Mouse (Mus musculus) c-Kit-negative CD71-positive TER-119-positive erythroid progenitor cells, embryonic 14.5 days (primary cell): ENCODE results near the gene Hnrnpl.

Experiments
- DNase-seq: peaks from one replicate; pipeline ENCODE4 v3.0.0-alpha.2; 2013; ENCODE audit warnings: low read depth, low spot score

Gene Hnrnpl

DNA sequence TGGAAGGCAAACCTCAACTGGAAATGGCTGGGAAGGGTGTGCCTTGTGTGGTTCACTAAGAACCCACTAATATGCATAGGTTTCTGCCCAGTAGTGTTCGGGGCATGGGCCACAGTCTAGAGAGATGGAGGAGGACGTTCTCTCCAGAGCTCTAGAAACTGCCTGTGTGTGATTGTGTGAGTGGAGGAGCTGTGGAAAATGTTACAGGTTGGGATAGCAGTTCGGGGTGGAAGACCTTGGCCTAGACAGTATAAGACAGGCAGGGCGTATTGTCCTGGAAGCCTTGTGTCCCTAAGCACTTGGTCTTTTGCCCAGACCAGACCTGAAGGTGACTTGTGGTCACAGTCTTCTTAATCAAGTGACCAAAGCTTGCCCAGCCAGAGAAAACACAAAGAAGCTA is 4.1 kb downstream of the Hnrnpl start:
- DNase-seq, result no peak

DNA sequence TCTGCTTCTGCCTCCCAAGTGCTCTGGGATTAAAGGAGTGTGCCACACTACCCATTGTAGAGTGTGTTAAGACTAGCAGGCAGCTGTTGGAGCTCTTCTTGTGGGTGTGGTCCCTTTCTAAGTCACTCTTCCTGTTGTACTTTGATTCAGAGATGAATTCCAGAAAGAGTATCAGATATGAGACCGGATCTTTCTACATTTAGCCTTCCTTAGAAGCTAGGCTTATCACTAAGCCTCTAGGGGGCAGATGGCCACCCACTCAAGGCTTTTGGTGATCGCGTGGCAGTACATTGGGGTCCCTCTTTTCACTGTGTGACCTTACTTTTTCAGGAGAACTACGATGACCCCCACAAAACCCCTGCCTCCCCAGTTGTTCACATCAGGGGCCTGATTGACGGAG is 4.6 kb downstream of the Hnrnpl start:
- no peak for DNase-seq

DNA sequence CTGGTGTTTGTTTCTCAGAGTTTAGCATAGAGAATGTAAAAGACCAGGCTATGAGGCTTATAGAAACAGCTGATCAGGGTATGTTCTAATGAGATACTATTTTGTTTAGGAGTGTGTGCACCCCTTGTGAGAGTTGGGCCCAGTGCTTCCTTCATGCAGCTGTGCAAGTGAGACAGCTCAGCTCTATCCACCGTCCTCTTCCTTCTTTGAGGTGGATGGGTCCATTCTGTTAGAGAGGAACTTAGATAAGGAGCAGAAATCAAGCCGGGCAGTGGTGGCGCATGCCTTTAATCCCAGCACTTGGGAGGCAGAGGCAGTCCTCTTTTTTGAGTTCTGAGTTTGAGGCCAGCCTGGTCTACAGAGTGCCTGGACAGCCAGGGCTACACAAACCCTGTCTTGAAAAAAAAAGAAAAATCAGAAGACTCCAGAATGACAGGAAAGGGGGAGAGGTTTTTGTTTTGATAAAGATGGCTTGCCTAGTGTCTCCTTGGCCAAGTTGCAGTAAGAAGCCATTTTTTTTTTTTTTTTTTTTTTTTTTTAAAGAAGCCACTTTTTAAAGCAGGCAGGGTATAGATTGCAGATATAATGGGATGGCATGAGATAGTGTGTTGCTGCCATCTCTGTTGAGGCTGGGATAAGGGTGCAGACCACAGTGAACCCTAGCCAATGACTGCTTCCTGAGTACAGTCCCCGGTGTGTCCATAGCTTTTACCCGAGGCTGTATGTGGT is 6.1 kb downstream of the Hnrnpl start:
- no peak for DNase-seq

DNA sequence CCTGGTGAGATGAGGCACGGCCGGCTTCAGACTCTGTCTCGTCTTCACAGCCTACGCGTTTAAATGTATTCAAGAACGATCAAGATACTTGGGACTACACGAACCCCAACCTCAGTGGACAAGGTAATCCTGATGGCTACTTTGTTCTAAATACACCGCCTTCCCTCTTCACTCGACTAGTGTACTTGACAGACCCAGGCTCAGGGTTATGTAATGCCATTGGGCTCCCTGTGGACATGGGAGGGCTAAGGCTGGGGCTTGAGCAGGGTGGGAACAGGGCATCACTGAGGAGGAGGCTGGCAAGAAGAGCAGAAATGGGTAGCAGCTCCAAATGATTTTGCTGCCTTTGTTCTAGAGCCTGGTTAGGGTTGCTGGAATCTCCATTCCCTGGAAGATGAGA is 6.9 kb downstream of the Hnrnpl start:
- DNase-seq, result no peak

DNA sequence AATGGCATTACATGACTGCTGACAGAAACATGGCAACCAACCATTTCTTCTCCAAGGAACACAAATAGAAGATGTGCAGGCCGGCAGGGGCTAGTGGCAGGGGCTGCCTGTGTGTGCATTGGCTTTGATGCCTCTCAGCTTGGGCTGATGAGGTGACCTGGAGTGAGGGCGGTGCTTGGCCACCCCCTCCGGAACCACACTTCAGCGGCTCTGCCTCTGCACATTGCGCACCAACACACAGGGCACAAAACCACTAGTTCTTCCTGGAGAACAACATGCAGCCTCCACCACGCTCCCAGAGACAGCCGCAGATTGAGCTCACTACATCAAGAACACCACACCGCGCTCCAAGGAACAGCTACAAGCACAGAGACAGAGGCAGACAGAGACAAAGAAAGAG is 7.9 kb downstream of the Hnrnpl start:
- DNase-seq, result no peak

DNA sequence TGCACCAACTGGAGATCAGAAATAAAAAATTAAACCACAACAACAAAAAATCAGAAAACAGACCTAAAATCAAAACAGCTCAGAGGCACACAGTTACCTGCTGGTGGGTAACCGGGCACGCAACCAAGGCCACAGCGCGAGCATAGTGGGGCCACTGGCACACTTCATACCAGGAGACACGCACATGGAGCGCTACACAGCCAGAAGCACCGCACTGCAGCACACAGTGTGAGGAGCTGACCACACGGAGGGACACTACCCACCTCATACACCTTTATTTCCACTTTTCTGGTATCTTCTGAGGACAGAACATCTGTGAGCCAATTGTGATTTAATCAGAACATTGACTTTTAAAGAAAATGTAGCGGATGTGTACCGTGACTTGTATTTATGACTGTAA is 8.6 kb downstream of the Hnrnpl start:
- no peak for DNase-seq

DNA sequence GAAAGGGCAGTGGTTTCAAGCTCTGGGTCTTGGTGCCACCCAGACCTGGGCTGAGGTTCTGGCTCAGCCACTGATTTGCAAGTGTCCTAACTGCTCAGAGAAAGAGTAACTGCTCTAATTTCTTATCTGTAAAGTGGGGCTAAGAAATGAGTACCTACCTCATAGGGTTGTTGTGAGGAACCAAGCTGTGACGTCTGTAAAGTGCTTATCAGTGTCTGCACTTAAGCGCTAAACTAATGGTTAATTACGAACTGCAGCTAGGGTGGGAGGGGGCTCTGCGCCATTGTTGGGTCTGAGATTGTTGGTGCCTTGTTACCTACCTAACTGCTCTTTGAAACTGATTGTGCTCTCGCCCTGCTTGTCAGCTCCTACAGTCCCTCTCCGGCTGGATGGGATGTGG is 9.2 kb downstream of the Hnrnpl start:
- DNase-seq, result no peak

DNA sequence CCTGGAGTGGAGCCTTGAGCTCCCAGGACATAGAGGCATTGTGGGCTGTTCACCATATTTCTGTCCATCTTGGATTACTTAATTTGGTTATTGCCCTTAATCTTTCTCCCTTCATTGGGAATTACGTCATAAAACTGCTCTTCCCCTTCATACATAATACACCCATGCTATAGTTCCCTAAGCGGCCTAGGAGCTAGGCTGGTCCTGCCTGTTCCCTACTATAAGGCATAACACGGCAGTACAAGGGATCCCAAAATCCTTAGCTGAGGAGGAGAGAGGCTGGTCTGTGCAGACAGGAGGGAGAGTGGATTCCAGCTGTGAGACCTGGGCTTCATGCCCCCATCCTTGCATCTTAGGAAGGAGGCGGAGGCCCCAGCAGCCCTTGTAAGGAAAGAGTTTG is 9.6 kb downstream of the Hnrnpl start:
- DNase-seq, result no peak

DNA sequence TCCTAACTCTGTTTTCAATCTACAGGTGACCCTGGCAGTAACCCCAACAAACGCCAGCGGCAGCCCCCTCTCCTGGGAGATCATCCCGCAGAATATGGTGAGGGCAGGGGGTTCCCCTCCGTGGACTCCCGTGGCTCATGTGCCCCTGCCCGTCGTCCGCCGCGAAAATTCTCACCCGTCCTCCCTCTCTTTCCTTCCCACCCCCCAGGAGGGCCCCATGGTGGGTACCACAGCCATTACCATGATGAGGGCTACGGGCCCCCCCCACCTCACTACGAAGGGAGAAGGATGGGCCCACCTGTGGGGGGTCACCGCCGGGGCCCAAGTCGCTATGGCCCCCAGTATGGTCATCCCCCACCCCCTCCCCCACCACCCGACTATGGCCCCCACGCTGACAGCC is 10.1 kb downstream of the Hnrnpl start:
- no peak for DNase-seq

DNA sequence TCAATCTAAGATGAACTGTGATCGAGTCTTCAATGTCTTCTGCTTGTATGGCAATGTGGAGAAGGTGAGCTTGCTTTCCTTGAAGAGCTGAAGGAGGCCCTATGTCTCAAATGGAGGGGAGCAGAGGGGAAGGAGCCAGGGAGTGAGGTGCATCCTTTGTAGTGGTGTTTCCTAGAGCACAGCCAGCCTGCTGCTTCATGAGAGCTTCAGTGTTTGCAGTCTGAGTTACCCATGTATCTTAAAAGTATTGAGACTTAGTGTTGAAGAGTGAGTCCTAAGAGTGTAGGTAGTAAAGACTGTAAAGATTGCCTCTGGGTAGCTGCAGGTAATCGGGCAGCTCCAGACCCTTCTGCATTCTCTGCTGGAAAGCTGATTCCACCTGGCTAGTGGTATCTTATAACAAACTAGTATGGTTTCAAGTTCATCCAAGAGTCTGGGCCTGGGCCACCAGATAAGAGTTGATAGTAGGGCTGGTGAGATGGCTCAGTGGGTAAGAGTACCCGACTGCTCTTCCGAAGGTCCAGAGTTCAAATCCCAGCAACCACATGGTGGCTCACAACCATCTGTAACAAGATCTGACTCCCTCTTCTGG is 10.6 kb downstream of the Hnrnpl start:
- no peak for DNase-seq

DNA sequence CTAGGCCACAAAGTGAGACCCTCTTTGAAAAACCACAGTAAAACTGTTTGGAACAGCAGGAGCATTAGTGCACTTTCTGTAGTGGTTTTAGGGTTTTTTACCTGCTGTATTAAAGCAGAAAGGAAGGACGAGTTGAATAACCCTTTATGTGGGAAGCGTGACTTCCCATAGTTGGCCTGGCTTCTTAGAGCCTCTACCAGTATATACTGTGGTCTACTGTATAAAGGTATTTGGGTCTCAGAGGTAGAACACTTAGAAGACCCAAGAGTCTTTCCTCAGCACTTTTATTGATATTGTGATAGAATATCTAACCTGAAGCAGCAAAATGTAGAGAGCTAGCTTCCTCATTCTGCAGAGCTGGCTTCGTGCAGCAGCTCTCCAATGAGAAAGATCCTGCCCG is 11.2 kb downstream of the Hnrnpl start:
- DNase-seq, result no peak

DNA sequence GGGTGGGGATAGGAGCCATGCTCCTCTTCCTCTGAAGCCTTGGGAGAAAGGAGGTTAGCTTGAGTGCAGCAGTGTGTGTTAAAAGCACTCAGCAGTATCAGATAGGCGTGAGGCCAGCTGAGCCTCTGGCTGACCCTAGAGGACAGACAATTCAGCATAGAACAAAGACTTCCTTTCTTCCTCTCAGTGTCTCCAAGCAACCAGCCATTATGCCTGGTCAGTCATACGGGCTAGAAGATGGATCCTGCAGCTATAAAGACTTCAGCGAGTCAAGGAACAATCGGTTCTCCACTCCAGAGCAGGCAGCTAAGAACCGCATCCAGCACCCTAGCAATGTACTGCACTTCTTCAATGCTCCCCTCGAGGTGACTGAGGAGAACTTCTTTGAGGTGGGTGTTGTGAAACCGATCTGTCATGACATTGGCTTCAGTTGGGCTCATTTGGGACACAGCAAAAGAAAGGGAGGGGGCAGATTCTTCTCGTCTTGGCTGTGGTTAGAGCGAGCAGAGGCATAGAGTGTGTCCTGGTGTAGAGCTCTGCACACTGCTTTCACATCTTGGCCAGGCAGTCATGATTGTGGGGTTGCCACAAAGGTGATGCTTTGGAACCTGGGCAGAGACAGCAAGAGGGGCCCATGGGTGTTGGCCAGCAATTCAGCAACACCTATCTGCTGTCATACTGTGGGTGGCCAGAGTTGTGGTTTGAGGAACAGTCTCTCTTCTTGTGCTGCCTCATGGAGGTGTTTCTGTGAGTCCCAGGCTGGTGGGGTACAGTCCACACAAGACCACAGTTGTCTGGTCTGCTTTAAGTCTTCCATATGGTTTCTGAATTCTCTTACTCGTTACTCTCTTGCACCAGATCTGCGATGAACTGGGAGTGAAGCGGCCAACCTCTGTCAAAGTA is 12.3 kb downstream of the Hnrnpl start:
- DNase-seq, result no peak

DNA sequence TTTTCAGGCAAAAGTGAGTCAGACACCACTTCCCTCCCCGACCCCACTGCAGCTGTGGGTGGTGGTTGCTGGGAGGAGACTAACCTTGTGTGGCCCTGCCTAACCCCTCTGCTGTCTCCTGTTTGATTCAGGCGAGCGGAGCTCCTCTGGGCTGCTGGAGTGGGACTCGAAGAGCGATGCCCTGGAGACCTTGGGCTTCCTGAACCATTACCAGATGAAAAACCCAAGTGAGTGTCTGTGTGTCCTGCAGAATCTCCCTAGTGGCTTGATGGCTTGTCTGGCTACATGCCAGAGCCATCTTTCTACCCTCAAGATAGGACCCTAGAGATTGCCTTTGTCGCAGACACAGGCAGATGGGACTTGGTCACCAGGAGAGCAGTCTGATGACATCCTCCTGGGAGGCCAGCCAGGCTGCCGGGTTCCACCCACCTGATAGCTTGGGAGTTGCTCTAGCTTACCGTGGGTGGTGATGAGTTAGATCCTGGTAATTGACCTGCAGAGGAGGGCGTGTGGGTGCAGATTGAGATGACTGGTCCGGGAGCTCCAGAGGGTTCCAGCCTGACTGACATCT is 13.0 kb downstream of the Hnrnpl start:
- DNase-seq, result no peak

DNA sequence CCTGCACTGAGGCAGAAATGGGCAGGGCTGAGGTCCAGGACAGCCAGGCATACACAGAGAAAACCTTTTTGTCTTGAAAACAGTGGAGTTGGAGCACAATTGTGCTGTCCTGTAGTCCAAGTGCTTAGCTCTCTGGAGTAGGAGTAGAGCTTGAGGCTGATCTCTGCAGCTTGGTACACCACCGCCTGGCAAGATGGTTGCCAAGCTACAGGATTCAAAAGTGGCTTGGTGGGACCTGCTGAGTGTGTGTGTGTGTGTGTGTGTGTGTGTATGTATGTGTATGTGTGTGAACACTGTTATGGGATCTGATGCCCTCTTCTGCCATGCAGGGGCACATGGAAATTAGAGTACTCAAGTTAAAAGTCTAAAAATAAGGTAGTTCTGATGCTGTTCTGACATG is 14.2 kb downstream of the Hnrnpl start:
- DNase-seq, result no peak

DNA sequence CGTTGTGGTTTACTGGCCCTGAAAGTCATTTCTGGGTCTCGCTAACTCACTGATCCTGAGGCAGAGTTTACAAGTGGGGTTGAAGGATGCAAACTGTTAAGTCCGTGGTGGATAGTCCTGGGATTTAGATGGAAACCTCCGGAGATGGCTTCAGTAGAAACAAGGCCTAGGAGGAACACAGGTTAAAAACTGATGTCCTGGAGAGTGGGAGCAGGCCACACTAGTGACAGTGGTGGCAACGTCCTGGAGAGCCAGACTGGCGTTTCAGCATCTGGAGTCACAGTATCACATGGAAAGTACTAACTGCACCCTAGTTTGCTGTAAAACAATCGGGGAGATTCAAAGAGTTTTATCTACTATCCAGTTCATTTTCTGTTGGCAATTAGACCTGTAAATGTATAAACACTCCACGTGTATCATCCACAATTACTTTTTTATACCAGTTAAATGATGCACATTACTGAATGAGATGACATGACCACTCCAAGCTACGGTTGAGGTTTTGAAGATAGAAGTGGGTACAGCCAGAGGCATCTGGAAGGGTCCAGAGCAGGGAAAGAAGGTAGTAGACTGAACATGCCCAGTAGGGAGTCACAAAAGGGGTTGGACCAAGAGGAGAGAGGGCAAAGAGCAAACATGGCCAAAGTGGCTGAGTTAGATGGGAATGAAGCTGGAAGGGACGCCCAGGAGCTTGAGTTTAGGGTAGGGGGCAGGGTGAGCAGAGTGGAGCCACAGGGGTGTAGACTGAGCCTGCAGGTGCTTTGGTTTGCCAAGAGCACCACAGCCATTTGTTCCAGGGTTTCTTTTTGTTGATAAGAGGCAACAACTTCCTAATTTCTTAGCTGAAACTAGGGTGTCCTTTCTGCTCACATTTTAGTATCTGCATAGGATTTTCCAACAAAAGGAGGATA is 14.9 kb downstream of the Hnrnpl start:
- DNase-seq, result no peak

DNA sequence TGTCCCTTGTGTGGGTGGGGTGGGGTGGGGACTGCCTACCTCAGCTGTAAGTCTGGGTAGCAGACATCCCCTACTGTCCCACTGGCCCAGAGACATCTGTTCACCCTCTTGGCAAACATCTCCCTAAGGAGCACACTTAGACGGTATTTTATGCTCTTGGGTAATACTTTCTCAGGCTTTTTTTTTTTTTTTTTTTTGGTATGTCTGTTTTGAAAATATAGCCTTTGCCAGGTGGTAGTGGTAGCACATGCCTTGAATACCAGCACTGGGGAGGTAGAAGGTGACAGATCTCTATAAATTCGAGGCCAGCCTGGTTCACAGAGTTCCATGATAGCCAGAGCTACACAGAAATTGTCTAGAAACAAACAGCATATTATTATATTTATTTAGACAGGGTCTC is 15.6 kb downstream of the Hnrnpl start:
- no peak for DNase-seq

DNA sequence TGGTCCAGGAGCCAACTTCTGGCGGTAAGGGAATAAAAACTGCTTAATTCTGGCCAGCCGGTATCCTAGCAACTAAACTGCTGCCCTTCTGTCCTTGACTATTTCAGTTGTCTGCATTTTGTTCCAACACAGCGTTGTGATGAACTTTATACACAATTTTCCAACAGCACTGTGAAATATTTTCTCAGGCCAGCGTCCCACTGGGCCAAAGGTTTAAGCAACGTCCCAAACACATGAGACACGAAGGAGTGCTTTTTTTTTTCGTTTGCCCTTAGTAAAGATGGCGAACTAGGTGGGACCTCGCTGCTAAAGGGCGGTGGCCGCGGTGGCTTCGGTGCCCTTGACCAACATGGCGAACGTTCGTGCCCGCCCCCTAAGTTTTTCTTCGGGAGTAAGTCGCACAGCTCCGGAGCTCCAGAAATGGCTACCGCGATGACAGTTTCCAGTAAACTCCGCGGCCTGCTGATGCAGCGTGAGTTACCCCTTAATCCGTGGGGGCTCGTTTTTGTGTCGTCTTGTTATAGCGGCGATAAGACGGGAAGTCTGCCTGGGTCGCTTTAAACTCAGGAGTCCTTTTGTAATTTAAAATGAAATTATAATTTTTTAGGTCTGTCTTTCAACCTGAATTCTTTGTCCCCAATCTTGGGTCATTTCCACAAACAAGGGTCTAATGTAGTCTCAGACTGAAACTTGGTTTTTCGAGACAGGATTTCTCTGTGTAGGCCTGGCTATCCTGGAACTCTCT is 16.8 kb downstream of the Hnrnpl start, which contains the start of gene Ech1:
Gene Ech1 (plus strand): TSS at position 277 of the 745 bp plus-strand sequence.
- peak; percentile 87 for DNase-seq

DNA sequence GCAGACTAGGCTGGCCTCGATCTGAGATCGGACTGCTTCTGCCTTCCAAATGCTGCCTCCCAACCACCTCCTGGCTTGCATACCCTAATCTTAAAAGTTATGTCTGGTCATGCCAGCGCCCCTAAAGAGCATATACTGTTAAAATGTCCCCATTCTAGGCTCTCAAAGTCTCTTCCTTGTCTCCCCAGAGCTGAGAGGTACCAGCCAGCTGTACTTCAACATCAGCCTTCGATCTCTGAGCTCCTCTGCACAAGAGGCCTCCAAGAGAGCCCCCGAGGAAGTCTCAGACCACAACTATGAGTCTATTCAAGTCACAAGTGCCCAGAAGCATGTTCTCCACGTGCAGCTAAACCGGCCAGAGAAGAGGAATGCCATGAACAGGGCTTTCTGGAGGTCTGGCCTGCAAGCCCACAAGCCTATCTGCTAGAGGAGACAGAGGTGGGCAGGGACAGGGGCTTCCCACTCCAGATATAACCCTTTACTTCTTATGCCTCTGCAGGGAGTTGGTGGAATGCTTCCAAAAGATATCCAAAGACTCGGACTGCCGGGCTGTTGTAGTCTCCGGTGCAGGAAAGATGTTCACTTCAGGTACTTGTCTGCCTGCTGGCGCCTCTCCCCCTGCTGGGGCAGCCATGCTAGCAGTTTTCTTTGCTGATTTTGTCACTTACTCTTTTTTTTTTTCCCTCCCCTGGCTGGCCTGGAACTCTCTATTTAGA is 17.5 kb downstream of the Hnrnpl start:
- no peak for DNase-seq

DNA sequence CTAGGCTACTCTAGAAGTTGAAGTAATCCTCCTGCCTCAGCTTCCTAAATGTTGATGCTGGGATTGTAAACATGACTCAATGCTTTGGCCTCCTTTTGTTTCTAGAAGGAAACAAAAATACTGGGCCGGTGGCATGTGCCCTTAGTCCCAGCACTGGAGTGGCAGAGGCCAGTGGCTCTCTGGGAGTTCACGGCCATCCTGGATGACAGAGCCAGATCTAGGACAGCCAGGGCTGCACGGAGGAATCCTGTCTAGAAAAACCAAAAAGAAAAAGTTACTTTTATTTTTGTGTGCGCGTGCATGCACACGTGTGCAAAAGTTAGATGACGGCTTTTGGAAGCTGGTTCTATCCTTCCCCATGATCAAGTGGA is 18.0 kb downstream of the Hnrnpl start:
- DNase-seq, result no peak

DNA sequence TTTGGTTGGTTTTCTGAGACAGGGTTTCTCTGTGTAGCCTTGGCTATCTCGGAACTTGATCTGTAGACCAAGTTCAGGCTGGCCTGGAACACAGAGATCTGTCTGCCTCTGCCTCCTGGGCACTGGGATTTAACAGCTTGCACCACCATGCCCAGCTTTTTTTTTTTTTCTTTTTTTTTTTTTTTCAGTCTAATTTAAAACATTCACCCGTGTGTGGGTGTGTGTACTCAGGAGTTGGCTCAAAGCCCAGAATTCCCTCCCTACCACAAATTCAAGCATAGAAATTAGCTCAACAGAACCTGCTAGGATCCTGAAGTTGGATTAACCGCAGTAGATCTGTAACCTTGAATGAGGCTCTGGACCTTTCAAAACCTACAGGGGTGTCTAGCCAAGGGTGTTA is 19.0 kb downstream of the Hnrnpl start:
- no peak for DNase-seq
